Mouse (Mus musculus) liver, embryonic 12.5 days (tissue): Measurements from ENCODE around the gene Exosc10. TPM values are rescaled to one million over a fixed set of nuclear protein-coding genes. Genes with fewer than 3 reads are reported as not detected.

Experiments used
- ATAC-seq: fragments of 200-750 bp; cut with Nextera tagmentation; 2 replicates; pipeline ENCODE4 v1.8.0; 2017; ENCODE audit warnings: moderate number of reproducible peaks, mild to moderate bottlenecking, moderate library complexity
- H3K27ac ChIP-seq: fragments of 300-500 bp; sonication (generic); 2 replicates; pipeline ENCODE4 v1.5.1; 2016; ENCODE audit warnings: mild to moderate bottlenecking
- H3K27me3 ChIP-seq: fragments of 300-500 bp; sonication (generic); replicated peaks from 2 replicates; pipeline ENCODE4 v1.6.1; 2016; ENCODE audit warnings: mild to moderate bottlenecking, moderate library complexity
- H3K36me3 ChIP-seq: fragments of 300-500 bp; sonication (generic); 2 replicates; pipeline ENCODE4 v1.6.1; 2016; ENCODE audit warnings: mild to moderate bottlenecking, moderate library complexity
- H3K4me1 ChIP-seq: fragments of 300-500 bp; sonication (generic); 2 replicates; pipeline ENCODE4 v1.6.1; 2016
- H3K4me2 ChIP-seq: fragments of 300-500 bp; sonication (generic); 2 replicates; pipeline ENCODE4 v1.6.1; 2016; ENCODE audit warnings: mild to moderate bottlenecking, moderate library complexity
- H3K4me3 ChIP-seq: fragments of 300-500 bp; sonication (generic); 2 replicates; pipeline ENCODE4 v1.5.1; 2016; ENCODE audit warnings: mild to moderate bottlenecking, moderate library complexity
- H3K9ac ChIP-seq: fragments of 300-500 bp; sonication (generic); 2 replicates; pipeline ENCODE4 v1.6.1; 2016; ENCODE audit warnings: mild to moderate bottlenecking, moderate library complexity
- H3K9me3 ChIP-seq: fragments of 300-500 bp; sonication (generic); replicated peaks from 2 replicates; pipeline ENCODE4 v1.6.1; 2016; ENCODE audit warnings: mild to moderate bottlenecking, moderate library complexity
- WGBS: fragments of 180-500 bp; shearing (Covaris S2); methylation state at CpG from one replicate; pipeline ENCODE4 v1.1.7; 2016; ENCODE audit not compliant: insufficient replicate concordance; 5-methylcytosine and 5-hydroxymethylcytosine counted together
- polyA plus RNA-seq: library from polyadenylated mRNA; unstranded; fragments of >200 nt; fragmentation: Nextera tagmentation; extraction: Ambion mirVana; gene quantifications from 2 replicates; pipeline ENCODE4 v1.2.1, GENCODE M21; 2016

Exosc10 gene
- polyA plus RNA-seq, 1 experiment from 2014 or later = 64.2 TPM

DNA sequence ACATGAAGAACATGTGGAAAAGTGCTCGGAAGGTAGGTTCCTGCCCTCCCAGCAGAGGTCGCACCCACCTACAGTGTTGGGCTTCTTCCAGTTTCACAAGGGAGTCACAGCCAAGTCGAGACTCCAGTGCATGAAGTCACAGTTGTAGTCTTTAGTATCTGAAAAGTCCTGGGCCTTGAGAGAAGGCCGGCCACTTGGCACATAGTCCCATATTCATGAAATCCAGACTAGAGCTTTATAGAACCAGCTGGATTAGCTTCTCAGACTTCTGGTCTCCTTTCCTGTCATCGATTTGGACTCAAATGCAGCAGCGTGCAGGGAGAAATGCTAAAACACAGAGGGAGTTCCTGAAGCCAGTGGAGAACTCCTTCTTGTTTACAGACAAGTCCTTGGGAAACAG, 27.5 kb upstream of the Exosc10 start:
- Histone ChIP-seq H3K4me2 (no peak overlapping the region), H3K9me3 (no peaks in the 10 kb centered on the region), H3K4me1 (no peaks in the 10 kb centered on the region), H3K4me3 (no peak overlapping the region), H3K27ac (no peak overlapping the region), H3K36me3 (peaks cover 87% of the 10 kb centered on the region), H3K27me3 (no peaks in the 10 kb centered on the region), H3K9ac (no peak overlapping the region)
- WGBS = 82% methylated on average over 6 of the region's 6 CpGs
- ATAC-seq = no peak

DNA sequence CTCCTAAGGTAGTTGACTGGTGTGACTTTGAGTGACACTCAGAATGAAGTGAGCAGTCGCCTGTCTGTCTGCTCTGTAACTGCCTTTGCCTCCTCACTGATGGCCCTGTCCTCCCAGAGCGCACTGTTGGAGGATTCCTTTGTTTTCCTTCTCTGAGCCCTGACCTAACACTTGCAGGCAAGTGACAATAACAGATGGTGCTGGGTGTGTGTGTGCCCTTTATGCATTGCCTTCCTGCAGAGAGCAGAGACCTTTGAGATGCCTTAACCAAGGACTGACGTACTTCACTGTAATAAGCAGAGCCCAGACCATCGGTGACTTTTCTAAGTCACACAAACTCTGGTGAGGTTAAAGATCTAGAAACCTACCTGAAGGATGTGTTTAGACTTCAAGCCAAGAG, 26.9 kb upstream of the Exosc10 start:
- Histone ChIP-seq H3K36me3 (peaks cover 87% of the 10 kb centered on the region), H3K4me3 (no peak overlapping the region), H3K9ac (no peak overlapping the region), H3K4me2 (no peak overlapping the region), H3K27ac (no peak overlapping the region), H3K4me1 (no peaks in the 10 kb centered on the region), H3K27me3 (no peaks in the 10 kb centered on the region), H3K9me3 (no peaks in the 10 kb centered on the region)
- 76% methylated on average over 4 of the region's 4 CpGs for WGBS
- no peak for ATAC-seq

DNA sequence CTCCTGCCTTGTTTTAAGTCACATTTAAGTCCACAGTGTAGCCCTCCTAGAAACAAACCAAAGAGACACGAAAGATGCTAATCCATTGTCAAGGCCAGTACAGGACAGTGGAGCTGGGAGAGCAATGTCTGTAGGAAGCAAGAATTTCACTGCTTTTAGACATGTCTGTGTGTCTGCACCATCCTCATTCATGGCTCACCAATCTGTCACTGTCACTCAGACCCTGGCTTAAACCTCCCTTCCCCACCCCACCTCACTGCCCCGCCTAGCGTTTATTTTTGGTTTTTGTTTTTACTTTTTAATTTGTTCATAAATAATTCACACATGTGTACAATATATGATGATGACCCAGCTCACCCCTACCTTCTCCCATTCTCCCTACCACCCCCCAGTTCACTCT, 25.7 kb upstream of the Exosc10 start:
- ATAC-seq = no peak
- Histone ChIP-seq H3K9me3 (no peaks in the 10 kb centered on the region), H3K9ac (no peak overlapping the region)

DNA sequence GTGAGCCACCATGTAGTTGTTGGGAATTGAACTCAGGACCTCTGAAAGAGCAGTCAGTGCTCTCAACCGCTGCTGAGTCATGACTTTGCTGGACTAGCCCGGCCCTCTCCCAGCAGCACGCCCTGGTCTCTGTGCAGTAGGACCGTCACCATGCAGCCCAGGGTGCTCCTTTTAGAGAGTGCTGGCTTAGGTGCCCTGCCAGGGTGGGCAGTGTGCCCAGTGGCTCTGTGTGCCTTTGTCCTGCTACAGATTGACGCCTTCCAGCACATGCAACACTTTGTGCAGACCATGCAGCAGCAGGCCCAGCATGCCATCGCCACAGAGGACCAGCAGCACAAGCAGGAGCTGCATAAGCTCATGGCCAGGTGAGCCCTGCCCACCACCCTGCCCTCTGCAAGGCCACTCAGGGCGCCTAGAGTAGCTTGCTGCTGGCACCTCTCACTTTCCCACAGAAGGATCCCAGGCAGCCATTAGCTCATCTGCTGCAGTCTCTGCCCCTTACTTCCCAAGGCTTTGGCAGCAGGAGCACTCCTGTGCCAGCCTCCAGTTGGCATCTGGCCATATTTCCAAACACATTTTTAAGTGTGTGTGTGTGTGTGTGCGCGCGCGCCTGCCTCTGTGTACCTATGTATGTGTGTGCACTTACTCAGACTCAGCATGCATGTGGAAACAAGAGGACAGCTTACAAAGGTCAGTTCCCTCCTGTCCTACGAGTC, 24.5 kb upstream of the Exosc10 start:
- H3K9me3 ChIP-seq = no peaks in the 10 kb centered on the region
- H3K36me3 ChIP-seq = peaks cover 90% of the 10 kb centered on the region
- no peak overlapping the region for H3K4me2 ChIP-seq
- H3K27ac ChIP-seq = no peak overlapping the region
- H3K4me3 ChIP-seq = no peak overlapping the region
- 81% methylated on average over 12 of the region's 12 CpGs for WGBS
- no peaks in the 10 kb centered on the region for H3K27me3 ChIP-seq
- ATAC-seq = no peak; the same call in 1 of the 2 replicates
- no peak overlapping the region for H3K9ac ChIP-seq
- H3K4me1 ChIP-seq = no peaks in the 10 kb centered on the region

More for the DNA sequence above, 25.7 kb upstream of the Exosc10 start:
- H3K27me3 ChIP-seq = no peaks in the 10 kb centered on the region
- H3K36me3 ChIP-seq = peaks cover 87% of the 10 kb centered on the region
- H3K4me1 ChIP-seq = no peaks in the 10 kb centered on the region
- H3K4me3 ChIP-seq = no peak overlapping the region
- no peak overlapping the region for H3K4me2 ChIP-seq
- no peak overlapping the region for H3K27ac ChIP-seq
- WGBS = 76% methylated on average over 3 of the region's 3 CpGs

DNA sequence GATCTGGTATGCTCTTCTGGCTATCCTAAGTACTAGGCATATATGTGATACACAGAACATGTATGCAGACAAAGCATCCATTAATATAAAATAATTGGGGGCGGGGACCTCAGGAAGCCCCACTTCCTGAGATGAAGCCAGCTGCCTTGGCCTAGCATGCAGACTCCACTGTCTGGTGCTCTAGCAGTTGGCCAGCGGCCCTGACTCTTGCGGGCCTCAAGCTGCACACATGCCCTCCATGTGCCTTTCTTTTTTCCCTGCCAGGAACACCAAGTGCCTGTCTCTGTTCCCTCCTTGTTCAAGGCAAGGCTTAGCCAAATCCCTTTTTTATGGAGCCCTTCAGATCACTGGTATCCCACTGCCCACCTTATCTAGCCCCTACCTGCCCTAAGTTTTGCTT, 22.4 kb upstream of the Exosc10 start:
- Histone ChIP-seq H3K36me3 (peaks cover 99% of the 10 kb centered on the region), H3K4me2 (no peak overlapping the region), H3K9me3 (no peaks in the 10 kb centered on the region), H3K9ac (no peak overlapping the region), H3K27me3 (no peaks in the 10 kb centered on the region), H3K4me3 (no peak overlapping the region), H3K27ac (no peak overlapping the region), H3K4me1 (no peaks in the 10 kb centered on the region)
- ATAC-seq = no peak
- 93% methylated on average over 3 of the region's 3 CpGs for WGBS

DNA sequence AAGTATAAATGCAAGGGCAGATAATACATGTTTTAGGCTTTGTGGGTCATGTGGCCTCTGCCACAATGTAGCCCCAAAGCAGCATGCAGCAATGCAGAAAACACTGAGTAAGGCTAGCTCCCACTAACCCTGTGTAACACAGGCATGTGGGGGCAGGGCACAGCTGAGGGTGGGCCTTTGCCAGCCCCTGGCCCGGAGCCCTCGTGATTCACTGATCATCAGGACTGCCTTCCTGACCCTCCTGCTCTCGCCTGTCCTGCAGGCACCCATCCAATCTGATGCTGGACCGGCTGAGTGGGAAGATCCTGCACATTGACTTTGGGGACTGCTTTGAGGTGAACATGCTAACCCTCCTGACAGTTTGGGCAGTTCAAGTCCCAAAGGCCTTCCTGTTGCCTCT, 9.1 kb upstream of the Exosc10 start:
- no peak overlapping the region for H3K4me2 ChIP-seq
- WGBS = 77% methylated on average over 4 of the region's 4 CpGs
- no peaks in the 10 kb centered on the region for H3K4me1 ChIP-seq
- no peaks in the 10 kb centered on the region for H3K27me3 ChIP-seq
- H3K4me3 ChIP-seq = no peak overlapping the region
- peaks cover 95% of the 10 kb centered on the region for H3K36me3 ChIP-seq
- ATAC-seq = no peak
- H3K9ac ChIP-seq = no peak overlapping the region
- no peaks in the 10 kb centered on the region for H3K9me3 ChIP-seq
- H3K27ac ChIP-seq = no peak overlapping the region

DNA sequence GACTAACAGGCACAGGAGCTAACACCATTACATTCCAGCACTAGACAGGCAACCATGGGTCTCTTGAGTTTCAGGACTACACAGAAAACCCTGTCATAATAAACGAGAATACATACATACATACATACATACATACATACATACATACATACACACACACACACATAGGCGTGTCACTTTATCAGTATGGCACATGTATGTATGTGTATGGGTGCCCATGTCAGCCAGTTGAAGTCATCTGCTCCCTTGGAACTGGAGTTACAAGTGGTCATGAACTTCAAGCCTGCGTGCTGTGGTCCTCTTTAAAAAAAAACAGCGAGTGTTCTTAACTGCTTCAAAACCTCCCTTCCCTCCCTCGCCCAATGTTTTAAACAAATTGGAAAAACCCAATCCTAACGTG, 463 bp upstream of the Exosc10 start:
- peaks cover 72% of the 10 kb centered on the region for H3K36me3 ChIP-seq
- H3K27me3 ChIP-seq = no peaks in the 10 kb centered on the region
- no peaks in the 10 kb centered on the region for H3K9me3 ChIP-seq
- H3K4me1 ChIP-seq = peaks cover 21% of the 10 kb centered on the region
- peak overlapping the region; percentile 89 for H3K4me3 ChIP-seq
- 26% methylated on average over 6 of the region's 6 CpGs for WGBS
- ATAC-seq = no peak
- peak overlapping the region; percentile 87 for H3K4me2 ChIP-seq
- peak overlapping the region; percentile 87 for H3K9ac ChIP-seq
- peak overlapping the region; percentile 85; the same call in 1 of the 2 replicates for H3K27ac ChIP-seq

DNA sequence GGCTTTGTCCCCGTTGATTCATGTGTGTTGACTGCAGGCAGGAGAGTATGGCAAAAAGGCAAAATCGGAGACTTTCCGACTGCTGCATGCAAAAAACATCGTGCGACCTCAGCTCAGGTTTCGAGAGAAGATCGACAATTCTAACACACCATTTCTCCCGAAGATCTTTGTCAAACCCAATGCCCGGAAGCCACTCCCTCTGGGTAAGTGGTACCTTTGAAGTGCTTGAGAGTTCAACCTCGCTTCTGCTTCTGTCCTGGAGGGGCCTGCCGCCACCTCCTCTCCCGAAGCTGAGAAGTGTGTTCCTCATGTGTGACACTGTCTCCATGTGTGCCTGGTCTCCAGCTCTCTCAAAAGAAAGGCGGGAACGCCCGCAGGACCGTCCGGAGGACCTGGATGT, 4.4 kb downstream of the Exosc10 start:
- H3K36me3 ChIP-seq = peaks cover 83% of the 10 kb centered on the region
- WGBS = 91% methylated on average over 17 of the region's 17 CpGs
- ATAC-seq = no peak
- H3K27ac ChIP-seq = no peak overlapping the region
- H3K9ac ChIP-seq = no peak overlapping the region
- no peaks in the 10 kb centered on the region for H3K9me3 ChIP-seq
- peaks cover 20% of the 10 kb centered on the region for H3K4me1 ChIP-seq
- no peak overlapping the region for H3K4me2 ChIP-seq
- no peak overlapping the region for H3K4me3 ChIP-seq
- no peaks in the 10 kb centered on the region for H3K27me3 ChIP-seq

DNA sequence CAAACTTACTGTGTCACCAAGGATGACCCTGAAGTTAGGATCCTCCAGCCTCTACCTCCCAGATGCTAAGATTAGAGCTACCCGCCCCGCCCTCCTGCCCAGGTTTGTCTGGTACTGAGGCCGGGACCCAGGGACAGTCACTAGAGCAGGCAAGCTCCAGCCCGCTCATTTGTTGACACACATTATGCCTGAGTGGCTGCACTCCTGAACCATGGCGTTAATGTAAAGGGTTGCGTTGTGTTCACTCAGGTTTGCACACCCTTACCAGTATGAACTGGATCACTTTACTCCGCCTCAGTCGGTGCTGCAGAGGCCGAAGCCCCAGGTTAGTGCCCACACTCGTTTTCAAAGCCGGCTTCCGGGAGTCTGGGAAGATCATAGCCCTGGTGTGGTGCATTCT, 5.4 kb downstream of the Exosc10 start:
- peaks cover 15% of the 10 kb centered on the region for H3K4me1 ChIP-seq
- no peak for ATAC-seq
- peaks cover 92% of the 10 kb centered on the region for H3K36me3 ChIP-seq
- no peak overlapping the region for H3K4me3 ChIP-seq
- WGBS = 92% methylated on average over 12 of the region's 12 CpGs
- no peaks in the 10 kb centered on the region for H3K9me3 ChIP-seq
- no peak overlapping the region for H3K4me2 ChIP-seq
- no peak overlapping the region for H3K9ac ChIP-seq
- H3K27ac ChIP-seq = no peak overlapping the region
- no peaks in the 10 kb centered on the region for H3K27me3 ChIP-seq

DNA sequence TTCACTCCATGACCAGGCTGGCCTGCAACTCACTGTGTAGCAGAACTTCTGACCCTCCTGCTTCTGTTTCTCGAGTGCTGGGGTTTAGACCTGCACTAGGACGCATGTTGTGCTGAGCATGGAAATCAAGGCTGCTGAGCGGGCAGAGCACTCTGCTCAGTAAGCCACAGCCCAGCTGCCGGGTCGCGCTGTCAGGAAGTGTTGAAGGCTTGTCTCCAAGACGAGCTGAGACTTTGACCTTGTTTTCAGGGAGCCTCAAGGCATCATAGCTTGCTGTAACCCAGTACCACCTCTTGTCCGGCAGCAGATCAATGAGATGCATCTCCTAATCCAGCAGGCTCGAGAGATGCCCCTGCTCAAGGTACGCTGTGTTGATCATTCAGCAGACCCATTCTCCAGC, 11.9 kb downstream of the Exosc10 start:
- no peak for ATAC-seq
- Histone ChIP-seq H3K27ac (no peak overlapping the region), H3K4me1 (no peaks in the 10 kb centered on the region), H3K27me3 (no peaks in the 10 kb centered on the region), H3K4me3 (no peak overlapping the region), H3K36me3 (peaks cover 100% of the 10 kb centered on the region), H3K9me3 (no peaks in the 10 kb centered on the region), H3K9ac (no peak overlapping the region), H3K4me2 (no peak overlapping the region)
- WGBS = 81% methylated on average over 10 of the region's 10 CpGs

DNA sequence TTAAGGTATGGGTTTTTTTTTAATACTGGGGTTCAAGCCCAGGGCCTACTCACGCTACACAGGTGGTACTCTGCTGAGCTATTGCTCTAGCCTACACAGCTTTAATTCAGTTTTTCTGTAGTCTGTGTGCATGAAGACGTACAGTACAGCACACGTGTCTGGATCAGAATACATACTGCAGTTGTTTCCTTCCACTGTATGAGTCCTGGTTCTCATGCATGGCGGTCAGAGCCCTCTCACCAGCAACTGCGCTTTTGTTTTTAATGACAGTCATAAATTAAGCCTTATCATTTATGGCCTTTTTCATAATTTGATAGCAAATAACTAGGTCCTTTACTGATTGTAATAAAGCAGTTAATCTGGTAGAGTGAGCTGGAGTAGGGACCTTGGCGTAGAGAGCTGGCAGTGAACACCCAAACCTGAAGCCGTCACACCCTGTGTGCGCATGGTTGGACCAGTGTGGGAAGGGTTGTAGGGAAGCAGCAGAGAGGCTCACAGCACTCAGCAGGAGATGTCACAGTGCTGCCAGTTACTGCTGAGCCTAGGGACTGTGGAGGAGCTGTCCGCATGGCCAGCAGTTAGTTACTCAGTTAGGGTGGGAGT, 12.6 kb downstream of the Exosc10 start:
- Histone ChIP-seq H3K36me3 (peaks cover 100% of the 10 kb centered on the region), H3K9me3 (no peaks in the 10 kb centered on the region), H3K4me2 (no peak overlapping the region), H3K4me3 (no peak overlapping the region), H3K27me3 (no peaks in the 10 kb centered on the region), H3K4me1 (no peaks in the 10 kb centered on the region), H3K27ac (no peak overlapping the region), H3K9ac (no peak overlapping the region)
- WGBS = 90% methylated on average over 9 of the region's 9 CpGs
- no peak for ATAC-seq

DNA sequence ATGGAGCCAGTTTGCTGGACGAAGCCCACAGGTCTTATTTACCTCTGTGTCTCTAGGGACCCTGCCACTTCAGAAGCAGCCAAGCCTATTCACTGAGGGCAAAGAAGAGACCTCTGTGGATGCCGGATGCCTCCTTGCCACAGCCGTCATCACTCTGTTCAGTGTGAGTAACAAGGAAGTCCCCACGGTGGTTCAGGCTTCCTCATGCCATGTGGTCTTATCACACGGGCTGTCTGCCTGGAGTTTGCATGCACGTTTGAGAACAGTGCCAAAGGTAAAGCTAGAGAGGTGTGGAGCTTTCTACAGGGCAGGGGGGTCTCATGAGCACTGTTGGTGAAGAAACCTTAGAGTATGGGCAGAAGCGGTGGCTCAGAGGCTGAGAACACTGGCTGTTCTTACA, 15.0 kb downstream of the Exosc10 start:
- no peak for ATAC-seq
- Histone ChIP-seq H3K4me3 (no peak overlapping the region), H3K9me3 (no peaks in the 10 kb centered on the region), H3K27me3 (no peaks in the 10 kb centered on the region), H3K4me2 (no peak overlapping the region), H3K9ac (no peak overlapping the region), H3K27ac (no peak overlapping the region), H3K36me3 (peaks cover 100% of the 10 kb centered on the region), H3K4me1 (no peaks in the 10 kb centered on the region)
- WGBS = 70% methylated on average over 7 of the region's 7 CpGs
